Mouse (Mus musculus) megakaryocyte, embryonic 14.5 days (primary cell): Measurements from ENCODE around the gene Mmrn1. TPM values are rescaled to one million over a fixed set of nuclear protein-coding genes. Genes with fewer than 3 reads are reported as not detected.

Experiments
- H3K27me3 ChIP-seq: replicated peaks from 2 replicates; pipeline ENCODE3; 2012; ENCODE audit warnings: inconsistent platforms
- H3K36me3 ChIP-seq: replicated peaks from 2 replicates; pipeline ENCODE3; 2012; ENCODE audit warnings: low read length, inconsistent platforms, mixed read lengths
- H3K4me1 ChIP-seq: 2 replicates; pipeline ENCODE4 v1.6.1; 2012; ENCODE audit warnings: inconsistent platforms
- H3K4me3 ChIP-seq: replicated peaks from 2 replicates; pipeline ENCODE3; 2012; ENCODE audit warnings: moderate library complexity, mild to moderate bottlenecking, inconsistent platforms
- H3K9me3 ChIP-seq: 2 replicates; pipeline ENCODE4 v1.6.1; 2012; ENCODE audit warnings: inconsistent platforms
- FLI1 ChIP-seq: IDR thresholded peaks from 2 replicates; pipeline ENCODE4 v1.6.1; 2012; ENCODE audit warnings: low read length, inconsistent platforms, mixed read lengths
- GATA1 ChIP-seq: IDR thresholded peaks from 3 replicates; pipeline ENCODE4 v1.6.1; 2012; ENCODE audit warnings: mixed read lengths, low read length, inconsistent platforms, borderline replicate concordance
- polyA plus RNA-seq: library from polyadenylated mRNA; stranded (reverse); fragments of >175 nt; gene quantifications from 2 replicates; pipeline ENCODE4 v1.2.3, GENCODE M21; 2012; ENCODE audit warnings: low replicate concordance; ENCODE audit not compliant: insufficient read depth

Gene Mmrn1
- polyA plus RNA-seq, 1 experiment = 7.1 TPM

- Histone ChIP-seq H3K36me3 (no peaks in the 10 kb centered on the region), H3K4me3 (no peak overlapping the region), H3K27me3 (no peaks in the 10 kb centered on the region), H3K9me3 (no peaks in the 10 kb centered on the region), H3K4me1 (peaks cover 22% of the 10 kb centered on the region)
- TF ChIP-seq GATA1 (no peak), FLI1 (no peak)
These were observed 79.4 kb downstream of the Mmrn1 start for GRCm38 (mm10) chr6:61003916-61004765.

GRCm38 (mm10) chr6:61013780-61014179 lies 89.0 kb downstream of the Mmrn1 start:
- no peaks in the 10 kb centered on the region for H3K9me3 ChIP-seq
- no peaks in the 10 kb centered on the region for H3K36me3 ChIP-seq
- no peak overlapping the region for H3K4me3 ChIP-seq
- no peak for TF ChIP-seq FLI1
- TF ChIP-seq GATA1 = no peak
- no peaks in the 10 kb centered on the region for H3K4me1 ChIP-seq
- H3K27me3 ChIP-seq = no peaks in the 10 kb centered on the region

- Histone ChIP-seq H3K9me3 (no peaks in the 10 kb centered on the region), H3K4me1 (no peaks in the 10 kb centered on the region), H3K4me3 (no peak overlapping the region), H3K36me3 (no peaks in the 10 kb centered on the region), H3K27me3 (no peaks in the 10 kb centered on the region)
- no peak for TF ChIP-seq GATA1
- no peak for TF ChIP-seq FLI1
These were observed 94.9 kb downstream of the Mmrn1 start for GRCm38 (mm10) chr6:61019689-61020088.

- no peaks in the 10 kb centered on the region for H3K27me3 ChIP-seq
- TF ChIP-seq GATA1 (no peak), FLI1 (no peak)
- no peaks in the 10 kb centered on the region for H3K4me1 ChIP-seq
- H3K4me3 ChIP-seq = no peak overlapping the region
- H3K36me3 ChIP-seq = no peaks in the 10 kb centered on the region
- H3K9me3 ChIP-seq = no peaks in the 10 kb centered on the region
These were observed 96.2 kb downstream of the Mmrn1 start for GRCm38 (mm10) chr6:61020995-61021394.

GRCm38 (mm10) chr6:61033251-61033650 lies 108.5 kb downstream of the Mmrn1 start:
- no peaks in the 10 kb centered on the region for H3K9me3 ChIP-seq
- H3K36me3 ChIP-seq = no peaks in the 10 kb centered on the region
- H3K4me3 ChIP-seq = no peak overlapping the region
- TF ChIP-seq GATA1 = no peak
- no peak for TF ChIP-seq FLI1
- no peaks in the 10 kb centered on the region for H3K4me1 ChIP-seq
- H3K27me3 ChIP-seq = no peaks in the 10 kb centered on the region

Other genes with a start within 250 kb of the Mmrn1 start
- gene Snca, start 95.1 kb upstream of the Mmrn1 start, polyA plus RNA-seq = 2.3 and 37.4 TPM in 2 replicates